ENCODE assay signal across 8 mouse cellular contexts in genomic region chr17:80480031-80480854, GRCm38 (mm10). TPM values are rescaled to one million over a fixed set of nuclear protein-coding genes. Genes with fewer than 3 reads are reported as not detected.
DNase-seq lines count a peak whose midpoint lies in the region; ATAC-seq and TF ChIP-seq lines count a peak whose summit lies in the region.

TSS of gene Sos1 (minus strand) at chr17:80480453.

- no peaks in the 10 kb centered on the region for H3K9me3 ChIP-seq in forebrain, postnatal 0 days (ENCODE audit: low read length)
- H3K9me3 ChIP-seq in lung, embryonic 14.5 days (ENCODE audit: low read depth, low read length) = no peaks in the 10 kb centered on the region

- peak; percentile 86 for ATAC-seq in forebrain, postnatal 0 days
- ATAC-seq in lung, embryonic 14.5 days (ENCODE audit: insufficient read depth) = peak; percentile 82
- ATAC-seq in neutrophil, adult 5-6 weeks (ENCODE audit: extremely low read depth, insufficient number of reproducible peaks, low FRiP score, poor library complexity, severe bottlenecking) = peak; percentile 66

- H3K36me3 ChIP-seq in forebrain, postnatal 0 days (ENCODE audit: insufficient read depth) = 0 out of 2 replicates have a peak, but pooled peaks cover 3% of the 10 kb centered on the region
- 0 out of 2 replicates have a peak, but pooled peaks cover 3% of the 10 kb centered on the region for H3K36me3 ChIP-seq in lung, embryonic 14.5 days (ENCODE audit: insufficient read depth)

- no peaks in the 10 kb centered on the region for H3K27me3 ChIP-seq in cerebellum, adult 2 months (ENCODE audit: control insufficient read depth, insufficient read depth, low read length)
- no peaks in the 10 kb centered on the region for H3K27me3 ChIP-seq in forebrain, postnatal 0 days (ENCODE audit: insufficient read depth, low read length)
- no peaks in the 10 kb centered on the region for H3K27me3 ChIP-seq in lung, embryonic 14.5 days (ENCODE audit: insufficient read depth, low read length)

- H3K4me3 ChIP-seq in cerebellum, adult 2 months (replicated peaks; ENCODE audit: insufficient read depth, low read depth, low read length) = peak within 1 kb of the TSS; percentile 74
- H3K4me3 ChIP-seq in forebrain, postnatal 0 days (ENCODE audit: low read depth, low read length) = peak within 1 kb of the TSS; percentile 94
- peak within 1 kb of the TSS; percentile 94 for H3K4me3 ChIP-seq in lung, embryonic 14.5 days (ENCODE audit: low read depth, low read length)

- peak within 1 kb of the TSS; percentile 84 for H3K27ac ChIP-seq in cerebellum, adult 2 months (ENCODE audit: insufficient read depth, low read length)
- H3K27ac ChIP-seq in forebrain, postnatal 0 days (ENCODE audit: low read depth, low read length) = peak within 1 kb of the TSS; percentile 96
- peak within 1 kb of the TSS; percentile 96 for H3K27ac ChIP-seq in lung, embryonic 14.5 days (ENCODE audit: low read depth)

- peak; percentile 68 for TF ChIP-seq POLR2A in cerebellum, adult 2 months (IDR thresholded peaks at IDR 0.05; ENCODE audit: borderline replicate concordance, insufficient read depth, low read length)

- peak within 1 kb of the TSS; percentile 68 for H3K4me2 ChIP-seq in forebrain, postnatal 0 days (ENCODE audit: low read depth)
- H3K4me2 ChIP-seq in lung, embryonic 14.5 days = peak within 1 kb of the TSS; percentile 85

- under 1% methylated on average over 83 of the region's 90 CpGs for WGBS in cerebellum, adult 2 months
- 0% methylated on average over 74 of the region's 90 CpGs for WGBS in forebrain, postnatal 0 days
- under 1% methylated on average over 88 of the region's 90 CpGs for WGBS in lung, embryonic 14.5 days

- H3K4me1 ChIP-seq in cerebellum, adult 2 months (ENCODE audit: control insufficient read depth, insufficient read depth, low read length) = peaks cover 2% of the 10 kb centered on the region; the same call in 1 of the 2 replicates
- peaks cover 22% of the 10 kb centered on the region for H3K4me1 ChIP-seq in forebrain, postnatal 0 days (ENCODE audit: insufficient read depth)
- H3K4me1 ChIP-seq in lung, embryonic 14.5 days (ENCODE audit: insufficient read depth) = peaks cover 9% of the 10 kb centered on the region

- DNase-seq in MEL-GATA-1-ER (ENCODE audit: extremely low read depth, low read depth) = peak; percentile 77
- peak; percentile 97 to 98 for DNase-seq in cerebellum, adult 2 months
- peak; percentile 98 for DNase-seq in forebrain, postnatal 0 days
- peak; percentile 98 for DNase-seq in heart, postnatal 4 days
- peak; percentile 89 to 94 for DNase-seq in layer of hippocampus, adult 8-10 months (ENCODE audit: low spot score in 2 of 2)
- DNase-seq in lung, embryonic 14.5 days = peak; percentile 98
- DNase-seq in testis, postnatal 14 days (ENCODE audit: low spot score) = peak; percentile 93

- no peak for TF ChIP-seq CTCF in cerebellum, adult 2 months (IDR thresholded peaks at IDR 0.05; ENCODE audit: borderline replicate concordance, insufficient read depth, low read depth, low read length)
- no peak for TF ChIP-seq CTCF in forebrain, postnatal 0 days (IDR thresholded peaks at IDR 0.05; ENCODE audit: low read depth)
- TF ChIP-seq CTCF in lung, embryonic 14.5 days (IDR thresholded peaks at IDR 0.05; ENCODE audit: low read depth) = no peak

- peak within 1 kb of the TSS; percentile 84 for H3K9ac ChIP-seq in forebrain, postnatal 0 days
- peak within 1 kb of the TSS; percentile 90 for H3K9ac ChIP-seq in lung, embryonic 14.5 days

RNA-seq across cellular contexts. Expression of gene Sos1, which starts in this region (rescaled TPM):
- 18.8 and 19.3 TPM in 2 replicates for polyA plus RNA-seq in cerebellum, adult 2 months (2012; rRNA removed)
- 20.9 and 29.3 TPM in 2 replicates for total RNA-seq in forebrain, postnatal 0 days (2014; rRNA removed)
- polyA plus RNA-seq in forebrain, postnatal 0 days (2015; fragmentation: Nextera tagmentation; extraction: Ambion mirVana) = 3.3 and 5.2 TPM in 2 replicates
- total RNA-seq in heart, postnatal 4 days (2021) = 10 to 100 TPM; 17.7 to 18.0 TPM
- 10 to 100 TPM; 32.0 to 39.6 (median 37.8) TPM for total RNA-seq in layer of hippocampus, adult 8-10 months (2022)
- 8.5 and 8.7 TPM in 2 replicates for polyA plus RNA-seq in lung, embryonic 14.5 days (2014; fragmentation: Nextera tagmentation; extraction: Ambion mirVana)
- total RNA-seq in neutrophil, adult 5-6 weeks (2017) = 14.6 and 15.9 TPM in 2 replicates

Comparison
In these comparisons a context has a peak if more than half of its experiments do, and no peak if none do; other contexts are left out.
1. Peak in every context shown above with its lines: DNase-seq, ATAC-seq, H3K4me3 ChIP-seq and H3K27ac ChIP-seq.